Mouse (Mus musculus): ENCODE measurements around the gene Gm853. TPM values are rescaled to one million over a fixed set of nuclear protein-coding genes. Genes with fewer than 3 reads are reported as not detected.

The Gm853 gene
- total RNA-seq, 2 experiments from 2014 or later, result not detected

DNA sequence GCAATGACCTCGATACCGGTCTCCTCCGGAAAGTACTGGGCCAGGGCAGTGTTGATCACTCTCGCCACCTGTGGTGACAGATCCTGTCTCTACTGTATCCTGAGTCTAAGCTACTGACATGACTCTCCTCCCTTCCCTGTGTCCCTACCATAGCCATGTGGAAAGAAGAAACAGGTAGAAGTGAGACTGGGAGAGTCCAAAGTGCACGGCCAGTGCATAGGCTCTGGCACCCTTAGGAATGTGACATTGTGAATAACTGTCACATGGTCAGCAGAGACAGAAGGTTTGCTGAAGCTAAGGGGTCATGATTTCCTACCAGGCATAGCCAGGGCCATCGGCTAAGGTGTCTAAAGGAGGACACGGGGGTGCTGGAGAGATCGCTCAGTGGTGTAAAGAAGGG is 6.8 kb downstream of the Gm853 start:
- DNase-seq (ENCODE audit: low spot score in 2 of 2), result no peak

DNA sequence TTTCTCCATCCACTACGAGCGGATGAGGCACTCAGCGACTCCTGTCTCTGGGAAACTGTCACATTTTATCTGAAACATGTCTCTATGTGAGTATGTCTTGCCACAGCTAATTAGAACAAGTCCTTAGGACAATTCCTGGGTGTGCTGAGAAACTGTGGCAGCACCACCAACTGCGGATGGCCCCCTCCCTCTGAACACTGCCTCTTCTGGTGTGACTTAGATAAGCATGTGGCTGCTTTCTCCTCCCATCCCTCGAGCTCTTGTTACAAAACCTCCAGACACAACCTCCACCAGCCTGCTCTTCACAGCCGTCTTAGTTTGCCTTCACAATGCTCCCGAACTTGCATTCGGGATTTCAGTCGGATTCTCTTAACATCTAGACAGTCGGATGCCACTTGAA is 8.3 kb downstream of the Gm853 start:
- DNase-seq (ENCODE audit: low spot score in 2 of 2), result no peak

DNA sequence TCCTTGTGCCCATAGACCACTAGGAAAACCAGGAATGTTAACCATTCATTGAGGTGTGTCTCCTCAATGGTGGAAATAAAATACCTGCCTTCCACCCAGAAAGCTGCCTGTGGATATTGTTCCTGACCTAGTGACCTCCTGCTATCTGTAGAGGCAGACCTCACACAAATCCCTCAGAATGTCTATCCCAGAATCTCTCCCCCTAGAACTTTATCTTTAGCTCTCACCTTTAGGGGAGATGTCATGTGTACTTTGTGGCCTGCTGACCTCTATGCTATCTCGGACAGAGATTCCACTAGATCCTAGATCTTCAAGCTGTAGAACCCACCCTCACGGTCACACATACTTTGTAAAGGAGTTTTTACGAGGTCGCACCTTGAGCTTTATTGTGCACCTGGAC is 9.0 kb downstream of the Gm853 start:
- DNase-seq (ENCODE audit: low spot score in 2 of 2), result no peak

DNA sequence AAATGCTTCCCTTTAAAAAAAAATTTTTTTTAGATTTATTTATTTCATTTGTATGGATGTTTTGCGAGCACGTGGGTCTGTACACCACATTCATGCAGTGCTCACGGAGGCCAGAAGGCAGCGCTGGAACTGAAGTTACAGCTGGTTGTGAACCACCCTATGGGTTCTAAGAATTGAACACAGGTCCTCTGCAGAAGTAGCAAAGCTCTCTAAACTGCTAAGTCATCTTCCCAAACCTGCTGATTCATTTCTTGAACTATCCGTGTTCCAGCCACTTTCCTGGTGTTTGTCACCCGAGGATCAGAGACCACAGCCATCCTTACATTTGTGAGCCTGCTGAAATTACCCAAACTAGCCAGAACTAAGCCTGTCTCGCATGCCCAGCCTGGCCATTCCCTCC is 9.8 kb downstream of the Gm853 start:
- no peak for DNase-seq (ENCODE audit: low spot score in 2 of 2)

DNA sequence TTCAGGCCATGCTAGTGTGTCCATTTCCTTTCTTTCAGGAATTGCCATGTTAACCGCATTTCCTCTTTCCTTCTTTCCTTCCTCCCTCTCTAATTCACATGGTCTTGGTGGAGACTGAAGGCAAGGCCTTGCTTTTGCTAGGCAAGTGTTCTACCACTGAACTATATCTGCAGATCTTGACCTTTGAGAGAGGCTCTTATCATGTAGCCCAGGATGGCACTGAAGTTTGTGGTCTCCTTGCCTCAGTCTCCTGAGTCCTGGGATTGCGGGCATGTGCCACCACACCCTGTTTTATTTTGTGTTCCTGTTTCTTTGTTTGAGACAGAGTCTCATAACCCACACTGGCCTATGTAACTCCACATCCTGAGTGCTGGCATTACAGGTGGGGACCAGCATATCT is 10.3 kb downstream of the Gm853 start:
- DNase-seq (ENCODE audit: low spot score in 2 of 2), result no peak

DNA sequence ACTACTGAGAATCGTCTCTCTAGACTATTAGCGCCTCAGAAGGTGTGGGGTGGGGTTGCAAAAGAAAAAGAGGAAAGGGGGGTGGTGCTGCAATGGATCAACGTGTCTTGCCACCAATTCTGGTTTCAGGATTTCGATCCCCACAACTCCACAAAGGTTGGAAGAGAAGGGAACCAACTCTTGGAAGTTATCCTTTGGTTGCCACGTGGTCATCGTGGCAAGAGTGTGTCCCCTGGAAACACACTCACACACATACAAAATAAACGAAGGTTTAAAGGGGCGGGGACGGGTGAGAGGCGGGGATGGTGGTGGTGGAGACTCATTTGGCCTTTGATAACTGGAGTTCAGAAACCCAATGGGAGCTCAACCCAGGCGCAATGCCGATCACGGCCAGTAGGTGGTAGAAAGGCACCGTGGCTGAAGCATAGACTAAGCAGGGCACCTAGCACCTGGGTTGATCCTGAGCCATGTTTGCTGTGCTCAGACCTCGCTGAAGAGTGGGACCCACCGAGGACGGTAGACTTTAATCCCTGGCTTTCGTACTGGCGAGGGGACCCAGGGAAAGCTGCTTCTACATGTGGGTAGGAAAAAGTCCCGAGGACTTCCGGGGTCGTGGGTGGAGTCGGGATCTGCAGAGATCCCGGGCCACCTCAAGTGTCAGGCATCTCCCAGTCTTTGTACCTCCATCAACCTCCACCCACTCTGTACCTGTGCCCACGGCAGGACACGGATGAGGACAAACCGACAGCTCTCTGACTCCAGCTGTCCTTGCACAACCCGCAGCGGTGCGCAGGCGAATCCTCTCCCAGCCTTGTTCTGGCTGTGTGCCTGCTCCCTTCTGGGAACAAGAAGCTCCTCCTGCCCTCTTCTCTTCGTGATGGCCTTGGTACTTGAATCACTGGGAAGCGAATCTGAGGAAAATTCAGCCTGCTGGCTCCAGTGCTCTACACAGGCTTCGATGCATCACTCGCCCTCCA is 23.2 kb downstream of the Gm853 start:
- DNase-seq (ENCODE audit: low spot score in 2 of 2), result peak; percentile 64 to 81

DNA sequence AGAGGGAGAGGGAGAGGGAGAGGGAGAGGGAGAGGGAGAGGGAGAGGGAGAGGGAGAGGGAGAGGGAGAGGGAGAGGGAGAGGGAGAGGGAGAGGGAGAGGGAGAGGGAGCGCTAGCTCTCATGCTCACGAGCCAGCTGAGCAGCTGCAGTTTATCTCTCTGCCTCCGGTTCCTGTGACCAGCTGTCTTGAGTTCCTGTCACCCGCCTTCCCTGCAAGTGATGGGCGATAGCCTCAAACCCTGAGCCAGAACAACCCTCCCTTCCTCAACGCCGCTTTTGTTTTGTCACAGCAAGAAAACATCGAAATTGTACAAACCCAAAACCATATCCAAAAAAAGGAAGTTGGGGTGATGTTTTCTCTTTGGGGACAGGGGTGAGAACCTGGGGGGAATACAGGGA is 25.7 kb downstream of the Gm853 start:
- no peak for DNase-seq (ENCODE audit: low spot score in 2 of 2)

DNA sequence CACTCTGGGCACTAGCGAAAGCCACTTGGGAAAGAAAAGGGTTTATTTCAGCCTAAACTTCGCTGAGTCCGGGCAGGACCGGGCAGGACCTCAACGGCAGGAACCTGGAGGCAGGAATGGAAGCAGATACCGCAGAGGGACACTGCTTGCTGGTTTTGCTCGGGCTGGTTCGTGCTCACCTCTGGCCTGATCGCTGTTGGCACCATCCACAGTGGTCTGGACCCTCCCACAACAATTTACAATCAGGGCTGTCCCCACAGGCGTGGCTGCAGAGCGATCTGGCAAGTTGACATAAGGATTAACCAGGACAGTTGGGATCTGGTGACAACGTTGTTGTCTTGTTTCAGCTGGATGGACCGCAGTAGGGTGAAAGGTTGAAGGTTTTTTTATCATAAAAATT is 26.3 kb downstream of the Gm853 start:
- no peak for DNase-seq (ENCODE audit: low spot score in 2 of 2)

DNA sequence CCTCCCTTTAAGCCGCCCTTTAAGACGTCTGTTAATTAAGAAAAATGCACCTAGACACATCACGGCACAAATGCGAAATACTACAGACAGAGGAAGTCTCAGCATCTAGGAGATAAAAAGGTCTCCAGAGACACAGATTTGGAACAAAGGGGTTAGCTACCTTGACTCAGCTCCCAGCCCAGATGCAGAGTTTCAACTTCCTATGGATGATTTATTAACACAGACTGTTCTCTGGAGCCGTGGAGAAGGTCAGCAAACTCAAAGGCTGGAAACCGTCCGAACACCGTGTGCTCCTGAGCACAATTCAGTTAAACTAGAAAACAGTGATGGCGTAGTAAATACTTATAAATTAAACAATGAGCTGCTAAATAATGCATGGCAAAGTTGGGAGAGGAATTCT is 29.9 kb downstream of the Gm853 start:
- DNase-seq (ENCODE audit: low spot score in 2 of 2), result no peak

DNA sequence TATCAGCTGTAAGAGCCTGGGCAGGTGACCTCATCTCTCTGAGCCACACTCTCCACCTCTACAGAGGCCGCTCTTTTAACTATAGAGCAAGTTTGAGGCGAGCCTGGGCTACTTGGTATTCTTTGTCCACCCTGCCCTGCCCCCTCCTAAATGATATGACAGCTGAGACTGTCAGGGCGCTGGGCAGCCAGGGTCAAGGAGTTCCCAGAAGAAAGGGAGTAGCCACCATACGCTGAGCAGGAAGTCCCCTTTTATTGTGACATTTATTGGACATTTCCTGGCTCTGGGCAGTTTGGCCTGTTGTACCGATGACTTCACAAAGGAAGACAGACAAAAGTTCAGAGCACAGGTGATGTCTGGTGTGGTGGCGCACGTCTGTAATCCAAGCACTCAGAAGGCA is 32.6 kb downstream of the Gm853 start:
- DNase-seq (ENCODE audit: low spot score in 2 of 2), result no peak

DNA sequence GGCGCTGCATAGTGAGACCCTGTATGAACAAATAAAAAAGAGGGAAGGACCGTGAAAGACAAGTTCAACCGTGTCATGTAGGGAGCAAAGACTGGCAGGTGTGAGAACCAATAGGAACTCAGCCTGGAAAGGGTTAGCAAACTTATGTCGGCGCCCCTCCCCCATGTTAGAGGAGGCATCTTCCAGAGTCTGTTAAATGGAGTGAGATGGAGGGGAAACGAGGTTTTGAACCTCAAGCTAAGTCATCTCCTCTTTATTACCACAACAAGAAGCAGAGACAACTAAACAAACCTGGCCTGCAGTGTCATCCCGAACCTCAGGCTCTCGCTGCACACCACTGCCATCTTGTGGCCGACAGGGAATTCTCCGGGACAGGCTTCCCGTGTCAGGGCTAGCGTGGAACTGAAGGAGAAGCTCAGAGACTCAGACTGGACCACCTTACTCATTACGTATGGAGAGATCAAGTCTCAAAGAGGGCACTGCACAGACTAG is 33.3 kb downstream of the Gm853 start:
- peak; percentile 69 to 82 for DNase-seq (ENCODE audit: low spot score in 2 of 2)

DNA sequence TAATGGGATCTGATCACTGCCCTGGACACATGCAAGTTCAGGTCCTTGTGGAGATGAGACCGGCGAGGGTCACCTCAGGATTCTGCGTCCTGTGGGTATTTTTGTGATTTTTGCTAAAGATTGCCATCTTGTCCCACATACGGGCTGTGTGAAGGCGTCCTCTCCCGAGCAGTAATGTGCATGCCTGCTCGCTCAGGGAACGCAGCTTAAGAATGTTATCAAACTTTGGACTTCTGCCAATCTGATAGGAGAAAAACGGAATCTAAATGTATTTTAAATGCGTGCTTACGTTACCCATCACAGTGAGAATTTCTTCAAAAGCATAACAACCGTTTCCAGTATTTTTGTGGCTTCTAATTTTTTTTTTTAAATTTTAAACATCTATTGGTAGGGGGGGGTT is 35.3 kb downstream of the Gm853 start:
- DNase-seq (ENCODE audit: low spot score in 2 of 2), result no peak

DNA sequence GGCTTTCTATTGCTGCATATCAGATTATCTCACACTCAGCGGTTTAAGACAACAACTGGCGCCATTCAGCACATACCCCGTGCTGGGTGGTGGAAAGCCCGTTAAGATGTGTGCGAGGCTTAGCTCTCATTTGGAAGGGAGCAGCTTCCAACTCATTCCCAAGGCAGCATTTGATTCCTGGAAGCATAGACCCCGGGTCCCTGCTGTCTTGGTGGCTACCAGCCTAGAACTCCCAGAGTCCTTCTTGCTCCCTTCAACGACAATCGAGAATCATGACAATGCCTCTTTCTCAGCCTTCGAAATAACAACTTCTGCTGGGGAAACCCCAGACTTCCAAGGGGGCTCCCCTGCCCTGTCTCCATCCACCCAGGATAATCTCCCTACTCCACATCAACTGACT is 35.8 kb downstream of the Gm853 start:
- no peak for DNase-seq (ENCODE audit: low spot score in 2 of 2)

DNA sequence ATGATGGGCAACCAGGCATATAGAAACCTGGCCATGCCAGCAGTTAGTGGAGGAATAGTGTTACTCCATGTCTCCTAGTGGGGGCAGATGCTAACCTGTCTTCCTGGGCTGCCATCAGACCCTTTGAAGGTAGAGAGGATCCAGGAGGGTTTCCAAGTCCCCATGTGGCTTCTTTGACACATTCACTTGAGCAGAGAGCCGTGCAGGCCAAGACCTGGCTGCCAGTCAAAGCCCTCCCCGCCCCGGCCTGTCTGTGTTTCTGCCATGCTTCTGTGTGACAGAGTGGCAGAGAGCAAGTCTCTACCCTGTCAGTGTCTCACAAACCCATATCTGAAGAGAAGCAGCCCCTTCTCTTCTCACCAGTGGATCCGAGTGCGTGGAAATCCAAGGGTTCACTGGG is 38.3 kb downstream of the Gm853 start:
- DNase-seq (ENCODE audit: low spot score in 2 of 2), result no peak

DNA sequence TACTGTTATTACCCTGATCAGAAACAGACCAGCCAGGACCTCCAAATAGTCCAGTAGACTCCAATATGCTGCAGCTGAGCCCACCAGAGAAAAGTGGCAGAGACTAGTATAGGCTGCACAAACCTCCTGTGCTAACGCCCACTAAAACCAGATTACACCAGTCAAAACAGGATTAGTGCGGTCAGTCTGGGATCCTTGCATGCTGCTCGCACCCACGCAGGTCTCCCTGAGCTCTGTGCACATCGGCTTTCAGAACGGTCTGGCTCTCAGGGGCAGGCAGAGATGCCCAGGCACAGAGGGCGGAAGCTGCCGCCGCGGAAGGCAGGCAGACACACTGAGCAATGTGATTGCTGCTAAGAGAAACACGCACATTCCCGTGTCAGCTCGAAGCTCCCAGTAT is 39.2 kb downstream of the Gm853 start:
- no peak for DNase-seq (ENCODE audit: low spot score in 2 of 2)

DNA sequence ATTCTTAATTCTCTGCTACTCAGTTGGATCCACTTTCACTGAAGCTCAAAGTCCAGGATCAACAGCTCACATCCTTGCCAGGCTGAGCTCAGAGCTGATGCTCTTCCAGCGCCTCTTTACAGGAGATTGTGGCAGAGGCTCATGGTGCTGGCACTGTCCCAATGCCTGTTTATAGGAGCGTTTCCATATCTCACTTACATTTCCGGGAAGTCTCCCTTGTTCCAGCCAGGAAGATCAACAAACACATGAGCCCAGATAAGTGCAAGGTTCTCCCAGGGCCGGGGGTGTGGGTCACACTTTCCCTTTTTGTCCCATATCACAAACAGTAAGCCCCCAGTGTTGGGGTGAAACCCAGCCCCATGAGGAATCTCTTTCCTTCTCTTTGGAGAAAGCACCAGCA is 40.3 kb downstream of the Gm853 start:
- no peak for DNase-seq (ENCODE audit: low spot score in 2 of 2)

DNA sequence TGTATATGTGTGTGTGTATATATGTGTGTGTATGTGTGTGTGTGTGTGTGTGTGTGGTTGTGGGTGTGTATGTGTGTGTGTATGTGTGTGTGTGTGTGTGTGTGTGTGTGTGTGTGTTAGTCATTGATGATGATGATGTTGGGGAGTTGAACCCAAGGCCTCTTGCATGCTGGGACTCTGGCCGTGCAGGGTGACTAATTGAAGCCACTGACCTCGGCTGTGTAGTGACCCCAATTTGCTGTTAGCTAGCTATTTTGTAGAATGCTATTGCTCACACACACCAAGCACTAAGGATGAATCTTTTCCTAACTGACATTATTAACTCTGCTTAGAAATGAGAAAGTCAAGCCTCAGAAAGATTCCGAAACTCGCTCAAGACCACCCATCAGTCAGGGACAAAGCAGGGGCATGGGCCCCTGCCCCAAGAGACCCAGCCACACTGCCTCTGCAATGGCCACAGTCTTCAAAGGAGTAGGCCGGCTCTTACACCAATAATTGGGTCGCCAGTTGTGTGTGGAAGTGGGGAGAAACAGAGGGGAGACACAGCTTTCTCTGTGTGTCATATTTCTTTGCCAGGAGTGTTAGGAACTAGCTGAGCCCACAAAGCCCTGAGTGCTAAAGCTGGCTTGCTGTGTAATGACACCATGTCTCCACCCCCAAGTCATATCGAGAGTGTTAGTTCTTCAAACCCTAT is 41.1 kb downstream of the Gm853 start:
- no peak for DNase-seq (ENCODE audit: low spot score in 2 of 2)

DNA sequence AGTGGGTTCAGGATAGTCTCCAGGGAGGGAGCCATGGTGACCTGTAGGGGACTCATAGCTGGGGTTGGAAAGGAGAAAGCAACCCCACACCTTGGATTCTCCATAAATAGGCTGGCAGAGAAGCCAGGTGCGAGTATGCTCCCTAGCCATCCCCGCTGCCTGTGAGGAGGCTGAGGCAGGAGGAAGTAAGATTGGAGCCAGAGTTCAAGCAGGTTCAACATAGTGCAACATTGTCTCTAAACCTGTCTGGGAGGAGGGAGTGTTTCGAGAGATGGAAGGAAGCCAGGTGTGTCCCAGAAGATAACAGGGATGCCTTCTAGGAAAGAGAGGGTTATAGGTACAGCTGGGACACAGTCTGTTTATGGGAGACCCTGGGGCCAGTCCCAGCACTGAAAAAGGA is 42.3 kb downstream of the Gm853 start:
- no peak for DNase-seq (ENCODE audit: low spot score in 2 of 2)

DNA sequence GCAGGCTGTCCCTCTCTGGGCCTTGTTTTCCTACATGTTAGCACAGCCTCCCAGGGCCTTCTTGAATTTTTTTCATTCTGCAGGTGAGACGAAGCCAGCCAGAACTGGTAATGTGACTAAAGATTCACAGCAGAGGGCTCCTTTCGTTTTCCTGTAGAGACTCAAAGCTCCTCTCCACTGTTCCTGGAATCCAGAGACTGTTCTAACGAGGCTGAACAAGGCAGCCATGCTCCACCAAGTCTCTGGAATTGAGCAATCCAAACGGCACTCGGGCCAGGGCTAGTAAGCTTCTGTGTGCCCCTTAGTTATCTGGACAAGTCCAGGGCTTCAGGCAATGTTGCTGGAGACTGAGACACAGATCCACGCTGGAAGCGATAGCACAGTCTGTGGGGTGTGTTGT is 44.7 kb downstream of the Gm853 start:
- no peak for DNase-seq (ENCODE audit: low spot score in 2 of 2)

DNA sequence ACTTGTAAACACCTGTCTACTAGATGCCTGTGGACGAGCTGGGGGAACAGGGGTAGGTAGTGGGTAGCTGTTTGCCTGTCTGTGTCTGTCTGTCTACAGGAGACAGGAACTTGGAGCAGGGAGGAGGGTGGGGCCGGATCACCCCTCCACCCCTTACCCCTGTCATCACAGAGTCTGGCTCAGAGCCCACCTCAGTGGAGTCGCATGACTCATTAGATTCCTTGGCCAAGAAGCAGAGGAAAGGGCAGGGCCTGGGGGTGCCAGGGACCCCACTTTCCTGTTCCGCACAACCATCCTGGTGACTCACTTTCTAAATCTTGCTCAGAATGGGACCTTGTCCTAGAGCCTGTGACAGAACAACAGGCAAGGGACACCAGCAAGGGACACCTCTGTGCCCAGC is 45.1 kb downstream of the Gm853 start:
- no peak for DNase-seq (ENCODE audit: low spot score in 2 of 2)

DNA sequence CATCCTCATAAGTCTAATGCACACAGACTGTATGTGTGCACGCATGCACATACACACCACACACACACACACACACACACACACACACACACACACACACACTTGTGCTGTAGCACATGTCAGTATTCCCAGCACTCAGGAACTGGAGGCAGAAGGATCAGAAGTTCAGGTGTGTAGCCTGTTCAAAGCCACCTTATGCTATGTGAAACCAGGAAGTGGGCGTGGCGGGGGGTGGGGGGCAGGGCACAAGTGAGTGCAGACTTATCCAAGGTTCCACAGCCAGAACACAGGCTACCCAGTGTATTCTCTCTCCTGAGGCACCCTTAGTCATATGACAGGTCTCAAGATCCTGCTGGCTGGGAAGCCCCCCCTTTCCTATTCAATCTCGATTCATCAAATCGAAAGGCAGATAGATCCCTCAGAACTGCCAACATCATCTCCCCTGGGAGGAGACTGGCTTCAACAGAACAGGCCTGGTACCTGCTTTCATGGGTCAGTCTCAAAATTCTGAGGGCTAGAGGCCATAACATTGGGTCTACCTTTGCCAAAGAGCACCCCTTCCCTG is 46.0 kb downstream of the Gm853 start:
- DNase-seq (ENCODE audit: low spot score in 2 of 2), result no peak

DNA sequence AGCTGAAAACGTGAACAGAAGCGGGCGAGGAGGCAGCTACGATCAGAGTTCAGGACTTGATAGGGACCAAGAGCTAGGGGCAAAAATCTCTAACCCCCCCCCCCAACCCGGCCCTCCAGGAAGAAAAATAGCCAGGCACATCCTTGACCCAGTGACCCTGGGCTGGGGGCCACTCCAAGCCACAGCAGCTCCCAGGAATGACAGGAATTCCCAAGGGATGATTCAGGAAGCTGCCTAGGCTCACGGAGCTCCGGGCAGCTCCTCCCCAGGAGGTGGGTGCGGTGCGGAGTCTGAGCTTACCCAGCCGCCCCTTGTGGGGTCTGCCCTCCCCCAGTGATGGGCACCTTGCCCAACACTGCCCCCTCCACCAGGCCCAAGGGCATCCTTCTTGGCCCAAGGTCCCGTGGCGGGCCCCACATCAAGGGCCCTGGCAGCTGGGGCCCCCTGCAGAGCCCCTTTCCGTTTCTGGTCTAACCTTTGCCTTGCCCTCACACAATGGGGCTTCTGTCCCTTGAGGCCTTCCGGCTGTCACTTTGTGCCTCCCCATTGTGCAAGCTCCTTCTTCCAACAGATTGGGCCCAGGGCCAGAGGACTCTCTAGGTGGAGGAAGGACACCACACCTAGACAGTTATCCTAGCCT is 47.0 kb downstream of the Gm853 start, which contains the start of gene Tinagl1:
Tinagl1 (minus strand) TSS at position 51 of the 640 bp plus-strand sequence.
- DNase-seq (ENCODE audit: low spot score in 2 of 2), result no peak
